Mouse (Mus musculus): Measurements from ENCODE around the gene Bmp5. TPM values are rescaled to one million over a fixed set of nuclear protein-coding genes. Genes with fewer than 3 reads are reported as not detected.
A peak's percentile ranks its signal among the peaks of the same experiment; 100 is the strongest.

Bmp5 gene
- total RNA-seq, 4 experiments from 2014 or later: 1.2 to 1.6 (median 1.4) TPM

DNA sequence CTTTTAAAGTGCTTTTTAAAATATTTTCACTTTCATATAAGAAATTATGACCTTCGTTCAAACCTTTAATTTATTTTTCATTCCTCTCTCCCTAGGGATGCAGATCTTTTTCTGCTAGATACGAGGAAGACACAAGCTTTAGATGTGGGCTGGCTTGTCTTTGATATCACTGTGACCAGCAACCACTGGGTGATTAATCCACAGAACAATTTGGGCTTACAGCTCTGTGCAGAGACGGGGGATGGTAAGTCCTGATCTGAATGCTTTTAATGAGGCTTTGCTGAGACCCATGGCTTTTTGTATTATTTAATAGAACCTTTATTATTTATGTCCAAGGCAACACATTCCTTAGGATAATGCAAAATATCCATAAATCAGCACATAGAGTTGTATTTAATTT is 64.3 kb downstream of the Bmp5 start:
- no peak for DNase-seq (ENCODE audit: low spot score in 2 of 2)

DNA sequence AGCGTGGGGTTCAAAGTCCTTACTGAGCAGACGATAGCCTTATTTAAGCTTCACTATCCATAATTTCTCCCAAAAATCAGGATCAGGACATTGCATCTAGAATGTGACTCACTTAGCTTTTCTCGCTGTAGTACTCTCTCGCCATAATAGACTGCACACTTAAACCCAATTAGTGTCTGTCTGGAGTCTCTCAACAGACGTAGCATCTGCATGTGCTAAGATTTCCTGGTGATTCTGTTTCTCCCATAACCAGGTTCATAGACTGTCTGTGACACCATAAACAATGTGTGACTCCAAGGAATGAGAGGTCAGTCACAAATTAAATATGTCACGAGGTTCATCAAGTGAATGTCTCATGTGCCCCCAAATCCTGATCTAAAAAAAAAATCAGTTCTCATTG is 65.7 kb downstream of the Bmp5 start:
- DNase-seq (ENCODE audit: low spot score in 2 of 2): no peak

DNA sequence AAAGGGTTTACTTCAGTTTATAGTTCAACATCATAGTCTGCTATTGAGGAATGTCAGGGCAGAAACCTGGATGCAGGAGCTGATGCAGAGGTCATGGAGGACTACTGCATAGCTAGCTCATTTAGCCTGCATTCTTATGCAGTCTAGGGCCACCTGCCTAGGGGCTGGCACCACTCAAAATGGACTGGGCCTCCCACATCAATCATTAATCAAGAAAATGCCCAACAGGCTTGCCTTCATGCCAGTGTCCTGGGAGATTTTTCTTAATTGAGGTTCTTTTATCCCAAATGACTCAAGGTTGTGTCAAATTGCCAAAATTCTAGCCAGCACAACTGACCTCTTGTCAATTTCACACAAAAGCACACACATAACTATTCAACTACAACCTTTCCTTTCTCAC is 70.8 kb downstream of the Bmp5 start:
- DNase-seq (ENCODE audit: low spot score in 2 of 2): no peak

DNA sequence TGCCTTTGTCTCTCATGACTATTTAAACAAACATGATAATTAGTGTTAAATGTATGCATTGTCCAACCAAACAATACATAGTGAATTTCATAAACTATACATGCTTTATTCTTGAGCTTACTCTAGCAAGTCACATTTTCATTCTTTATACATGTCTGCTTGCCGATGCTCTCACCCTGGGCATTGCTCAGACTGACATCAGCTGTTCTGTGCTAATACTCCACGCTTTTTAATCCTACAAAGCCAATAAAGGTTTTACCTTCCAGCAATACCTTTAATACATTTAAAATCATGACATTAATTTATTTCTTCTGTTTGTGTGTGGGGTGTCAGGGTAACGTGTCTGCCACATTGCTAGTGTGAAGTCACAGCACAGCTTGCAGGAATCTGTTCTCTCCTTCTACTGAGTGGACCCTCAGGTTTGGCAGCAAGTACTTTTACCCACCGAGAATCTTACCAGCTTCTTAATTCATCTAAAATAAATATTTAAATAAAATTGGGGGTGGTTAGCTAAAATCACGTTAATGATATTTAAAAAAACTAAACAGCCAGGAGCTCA is 75.6 kb downstream of the Bmp5 start:
- no peak for DNase-seq (ENCODE audit: low spot score in 2 of 2)

DNA sequence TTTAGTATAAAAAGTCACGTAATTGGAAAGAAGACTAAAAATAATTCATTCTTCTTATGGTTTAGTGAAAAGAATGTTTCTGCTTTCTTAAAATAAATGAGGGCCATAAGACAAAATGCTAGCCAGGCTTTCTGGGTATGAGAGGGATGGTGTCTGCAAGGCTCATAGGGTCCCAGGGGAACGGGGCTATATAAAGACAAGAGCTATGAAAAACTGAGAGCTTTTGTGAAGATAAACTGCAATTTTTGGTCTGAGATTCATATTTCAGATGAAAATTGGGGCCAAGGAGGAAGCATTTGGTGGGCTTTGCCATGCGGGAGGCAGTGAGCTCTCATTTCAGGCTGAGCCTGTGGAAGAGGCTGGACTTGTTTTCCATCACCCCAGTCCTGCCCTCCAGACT is 83.0 kb downstream of the Bmp5 start:
- DNase-seq (ENCODE audit: low spot score in 2 of 2): no peak

DNA sequence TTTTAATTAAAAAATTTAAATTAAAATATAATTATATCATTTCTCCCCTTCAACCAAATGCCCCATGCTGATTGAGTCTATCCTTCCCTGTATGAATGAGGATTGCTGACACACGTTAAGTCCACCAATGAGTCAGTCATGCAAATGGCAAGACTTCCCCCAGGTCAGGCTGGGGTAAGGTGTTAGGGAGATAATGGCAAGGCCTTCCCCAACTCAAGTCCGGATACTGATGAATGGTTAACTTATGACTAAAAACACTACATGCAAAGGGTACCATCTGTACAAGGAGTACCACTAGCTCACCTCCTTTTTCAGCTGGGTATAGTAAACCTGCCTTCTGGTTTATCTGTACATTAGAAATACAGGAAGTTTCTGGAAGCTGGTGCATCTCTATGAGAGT is 83.8 kb downstream of the Bmp5 start:
- DNase-seq (ENCODE audit: low spot score in 2 of 2): no peak

DNA sequence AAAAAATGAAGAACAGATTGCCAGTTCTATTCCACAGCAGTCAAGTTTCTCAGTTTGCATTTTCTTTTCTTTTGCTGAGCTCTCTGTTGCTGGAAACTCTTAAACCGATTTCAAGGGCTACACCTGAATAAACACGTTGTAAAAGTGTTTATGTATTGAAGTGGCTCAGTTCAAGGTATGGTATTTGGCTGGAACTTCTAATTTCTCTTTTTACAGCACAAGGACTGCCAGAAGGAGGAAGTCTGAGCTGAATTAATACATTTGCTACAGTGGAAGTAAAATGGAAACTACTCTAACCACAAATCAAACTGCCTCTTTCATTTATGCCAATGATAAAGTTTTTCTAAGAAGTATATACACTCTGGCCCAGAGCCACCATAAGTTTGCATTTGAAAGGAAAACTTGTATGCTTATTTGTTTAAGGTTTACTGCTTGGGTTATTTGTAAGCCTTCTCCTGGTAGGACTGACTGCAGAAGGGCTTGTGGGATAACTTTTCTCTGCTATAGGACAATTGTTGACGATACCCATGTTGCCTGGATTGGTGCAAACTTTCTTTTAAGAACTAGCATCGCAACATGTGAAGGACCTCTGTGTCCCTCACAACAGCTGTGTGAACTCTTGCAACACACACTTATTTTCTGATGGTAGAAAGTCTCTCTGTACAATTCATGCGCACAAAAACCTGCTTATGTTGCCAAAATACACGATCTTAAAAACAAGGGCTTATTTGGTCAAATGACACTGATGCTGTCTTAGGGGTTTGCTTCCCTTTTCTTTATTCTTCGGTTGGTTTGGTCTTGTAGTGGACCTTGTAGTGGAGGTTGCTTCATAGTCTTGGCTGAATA is 95.4 kb downstream of the Bmp5 start:
- DNase-seq (ENCODE audit: low spot score in 2 of 2): no peak

DNA sequence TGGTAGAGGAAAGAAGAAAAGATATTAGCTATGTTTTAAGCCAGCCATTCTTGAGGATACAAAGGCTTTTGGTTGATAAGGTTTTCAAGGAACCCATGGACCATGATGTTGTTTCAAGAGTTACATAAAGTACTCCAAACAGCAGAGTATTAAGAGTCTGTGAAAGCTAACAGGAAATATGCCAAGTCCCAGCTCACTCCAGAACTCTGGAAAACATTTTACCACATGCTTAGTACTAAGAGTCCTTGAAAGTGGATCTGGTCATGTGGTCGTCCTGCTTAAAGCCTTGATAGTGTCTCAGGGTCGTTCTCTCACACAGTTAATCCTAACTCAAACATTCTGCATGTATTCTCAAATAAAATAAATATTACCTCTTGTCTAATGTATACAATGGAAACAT is 101.2 kb downstream of the Bmp5 start:
- no peak for DNase-seq (ENCODE audit: low spot score in 2 of 2)

DNA sequence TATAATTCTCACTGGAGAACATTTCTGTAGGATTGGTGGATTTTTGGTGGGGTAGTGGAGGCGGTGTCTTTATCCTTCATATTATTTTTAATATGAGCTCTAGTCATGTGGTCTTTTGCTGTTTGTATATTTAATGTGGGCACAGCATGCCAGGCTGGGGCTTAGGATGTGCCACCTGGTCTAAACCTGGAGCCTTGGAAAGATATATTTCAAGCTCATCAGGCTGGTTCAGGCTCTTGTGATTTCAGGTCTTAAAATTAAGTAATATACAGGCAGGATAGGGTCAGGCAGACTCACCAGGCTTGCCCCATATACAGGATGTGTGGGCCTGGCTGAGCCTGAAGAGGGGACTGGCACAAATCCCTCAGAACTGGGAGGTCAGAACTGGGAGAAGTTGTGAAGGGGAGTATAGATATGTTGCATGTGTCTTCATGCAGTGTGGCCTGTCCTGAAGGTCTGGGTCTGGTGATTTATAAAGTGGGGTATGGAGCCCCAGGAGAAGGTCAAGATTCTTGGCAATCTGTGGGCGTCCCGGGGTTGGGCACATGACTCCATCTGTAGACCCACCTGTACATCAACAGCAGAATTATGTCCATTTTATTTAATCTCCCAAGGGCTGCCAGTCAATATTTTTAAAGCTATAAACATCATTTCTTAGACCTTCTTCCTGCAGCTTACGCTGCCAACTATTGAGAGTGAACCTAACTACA is 108.5 kb downstream of the Bmp5 start:
- no peak for DNase-seq (ENCODE audit: low spot score in 2 of 2)

DNA sequence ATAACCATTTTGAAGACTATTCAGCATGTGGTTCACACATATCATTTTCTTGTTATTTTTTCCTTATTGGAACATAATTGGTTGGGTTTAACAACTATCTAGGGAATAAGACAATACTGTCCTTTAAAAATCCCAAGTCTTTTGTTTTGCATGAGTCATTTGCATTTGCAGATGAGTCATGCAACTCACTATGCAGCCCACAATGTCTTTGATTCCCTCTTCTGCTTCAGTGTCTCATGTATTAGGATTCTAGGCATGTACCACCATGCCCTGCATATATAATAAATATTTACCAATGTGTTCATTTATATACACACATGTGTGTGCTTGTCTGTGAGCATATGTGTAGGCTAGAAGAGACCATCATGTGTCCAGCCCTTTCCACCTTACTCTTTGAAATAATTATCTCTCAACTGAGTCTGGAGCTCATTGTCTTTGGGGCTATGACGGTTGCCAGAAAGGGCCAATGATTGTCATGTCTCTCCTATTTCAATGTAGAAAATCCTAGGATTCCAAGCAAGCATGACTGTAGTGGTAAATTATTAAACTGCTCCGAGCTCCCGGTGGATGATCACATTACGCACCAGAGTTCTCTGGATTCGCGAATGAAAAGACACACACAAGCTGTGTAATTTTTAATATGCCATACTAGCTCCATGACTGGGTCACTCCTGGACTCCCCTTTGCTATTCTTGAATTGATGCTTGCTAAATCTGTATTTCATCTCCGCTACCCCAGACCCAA is 111.8 kb downstream of the Bmp5 start:
- DNase-seq (ENCODE audit: low spot score in 2 of 2): no peak

DNA sequence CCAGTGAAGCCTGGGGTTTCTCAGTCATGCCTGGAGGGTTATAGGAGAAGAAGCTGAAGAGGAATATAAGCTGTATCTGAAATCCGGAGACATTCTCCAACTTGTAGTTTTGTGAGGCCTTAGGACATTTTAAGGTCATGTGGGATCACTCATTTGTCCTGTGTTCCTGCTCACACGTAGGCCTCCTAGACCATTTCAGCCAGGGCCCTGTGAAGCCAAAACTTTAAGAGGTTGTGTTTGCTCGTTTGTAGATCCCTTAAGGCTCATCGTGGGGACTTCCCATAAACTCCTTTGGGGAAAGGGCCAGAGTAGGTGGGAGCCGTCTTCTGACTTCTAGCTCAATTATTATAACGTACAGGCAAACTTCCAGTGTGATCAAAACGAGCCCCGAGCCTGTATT is 121.8 kb downstream of the Bmp5 start:
- DNase-seq (ENCODE audit: low spot score in 2 of 2): no peak

DNA sequence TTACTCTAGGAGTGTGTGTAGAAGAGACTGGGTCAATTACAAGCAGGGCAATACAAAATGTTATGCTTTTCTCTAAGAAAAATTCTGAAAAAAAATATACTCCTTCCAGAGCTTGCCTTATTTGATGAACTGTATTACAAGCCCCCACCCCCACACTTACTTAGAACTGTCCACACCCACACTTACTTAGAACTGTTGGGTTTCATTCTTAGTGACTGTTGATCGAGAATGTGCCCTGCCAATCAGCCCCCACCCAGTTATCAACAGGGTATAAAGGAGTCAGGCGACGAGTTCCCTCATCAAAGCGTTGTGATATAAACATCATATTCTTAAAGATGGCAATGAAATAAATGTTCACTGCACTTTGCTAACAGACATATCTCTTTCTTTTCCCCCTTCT is 122.9 kb downstream of the Bmp5 start:
- no peak for DNase-seq (ENCODE audit: low spot score in 2 of 2)

DNA sequence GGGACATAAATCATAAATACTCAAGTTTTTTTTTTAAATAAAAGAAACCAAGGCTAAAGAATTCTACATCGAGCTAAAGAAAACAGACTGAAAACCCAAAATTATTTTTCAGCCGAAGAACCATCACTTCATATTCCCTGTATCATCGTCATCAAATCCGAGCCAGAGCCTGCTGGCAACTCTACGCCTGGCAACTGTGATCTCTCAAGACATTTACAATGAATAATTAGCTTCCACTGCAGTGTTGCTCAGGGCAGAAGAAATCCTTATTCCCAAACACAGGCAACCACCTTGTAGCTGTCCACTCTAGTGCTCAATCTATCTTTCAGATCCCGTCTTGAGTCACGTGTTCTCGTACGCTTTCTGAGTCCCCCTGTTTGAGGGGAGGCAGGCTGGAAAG is 126.1 kb downstream of the Bmp5 start:
- no peak for DNase-seq (ENCODE audit: low spot score in 2 of 2)

DNA sequence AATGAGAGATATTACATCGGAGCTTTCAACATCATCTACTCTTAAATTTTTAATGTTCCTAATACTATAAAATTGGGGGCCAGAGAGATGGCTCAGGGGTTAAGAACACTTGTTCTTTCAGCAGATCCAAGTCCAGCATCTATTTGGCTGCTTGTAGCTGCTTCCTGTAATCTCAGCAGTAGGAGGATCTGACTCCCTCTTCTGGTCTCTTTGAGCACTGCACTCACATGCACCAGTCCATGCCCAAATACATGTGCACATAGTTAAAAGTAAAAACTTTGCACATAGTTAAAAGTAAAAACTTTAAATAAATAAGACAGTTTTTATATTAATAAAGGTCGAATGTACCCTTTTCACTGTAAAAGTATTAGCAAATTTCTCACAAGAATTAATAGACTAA is 130.3 kb downstream of the Bmp5 start:
- DNase-seq (ENCODE audit: low spot score in 2 of 2): peak in 1 of 2 experiments; percentile 3

DNA sequence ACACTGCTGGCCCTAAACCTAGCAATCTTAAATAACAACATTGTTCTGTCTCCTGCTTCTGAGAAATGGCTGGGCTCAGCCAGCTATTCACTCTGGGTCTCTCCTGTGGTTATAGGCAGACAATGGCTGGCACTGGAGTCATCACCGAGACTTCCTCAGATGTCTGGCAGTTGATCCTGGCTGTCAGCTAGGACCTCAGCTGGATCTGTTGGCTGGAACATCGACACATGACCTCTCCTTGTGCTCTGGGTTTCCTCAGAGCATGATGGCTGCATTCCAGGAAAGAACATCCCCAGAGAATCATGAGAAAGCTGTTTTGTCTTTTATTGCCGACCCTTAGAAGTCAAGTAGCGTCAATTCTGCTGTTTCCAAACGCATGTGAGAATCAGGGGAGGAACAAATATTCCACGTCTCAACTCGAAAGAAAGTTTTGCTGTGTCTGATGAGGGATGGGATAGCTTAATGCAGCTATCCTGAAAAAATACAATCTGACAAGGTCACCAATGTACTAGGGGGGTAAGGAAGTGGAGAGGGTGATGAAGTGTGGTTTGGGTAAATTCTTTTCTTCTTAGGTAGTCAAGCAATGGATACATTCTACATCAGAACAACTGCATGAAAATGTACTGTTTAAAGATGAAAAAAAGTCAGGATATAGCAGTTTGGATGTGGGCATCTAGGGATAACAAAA is 135.1 kb downstream of the Bmp5 start:
- DNase-seq (ENCODE audit: low spot score in 2 of 2): peak in 1 of 2 experiments; percentile 3

DNA sequence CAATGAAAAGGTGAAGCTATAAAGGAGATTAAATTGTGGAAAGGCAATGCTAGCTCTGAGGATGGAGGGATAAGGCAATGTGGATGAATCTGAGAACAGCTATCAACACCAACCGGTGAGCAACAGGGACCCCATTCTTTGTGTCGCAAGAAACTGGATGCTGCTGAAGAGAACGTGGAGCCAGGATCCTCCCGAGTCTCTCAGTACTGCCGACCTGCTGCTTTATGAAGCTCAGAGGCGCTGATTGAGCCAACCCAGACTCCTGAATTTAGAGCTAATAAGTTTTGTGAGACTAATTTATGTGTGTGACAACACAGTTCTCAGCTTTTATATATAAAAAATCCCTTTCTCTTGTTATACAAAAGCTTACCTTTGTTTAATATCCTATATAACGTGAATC is 136.4 kb downstream of the Bmp5 start:
- DNase-seq (ENCODE audit: low spot score in 2 of 2): no peak

DNA sequence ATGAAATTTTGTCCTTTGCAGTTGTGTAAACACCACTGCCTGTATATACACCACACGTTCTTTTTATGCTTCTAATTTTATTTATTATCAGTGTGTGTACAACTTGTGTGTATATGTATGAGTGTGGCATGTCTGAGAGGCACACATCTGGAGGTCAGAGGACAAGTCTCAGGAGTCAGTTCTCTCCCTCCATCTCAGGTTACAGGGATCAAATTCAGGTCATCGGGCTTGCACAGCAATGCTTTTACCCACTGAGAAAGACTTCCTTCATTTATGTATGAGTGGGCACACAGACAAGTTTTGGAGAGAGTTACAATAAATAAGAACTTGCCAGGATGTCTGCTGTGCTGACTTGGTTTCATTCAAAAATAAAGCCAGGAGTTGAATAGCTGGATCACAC is 140.9 kb downstream of the Bmp5 start:
- DNase-seq (ENCODE audit: low spot score in 2 of 2): no peak

DNA sequence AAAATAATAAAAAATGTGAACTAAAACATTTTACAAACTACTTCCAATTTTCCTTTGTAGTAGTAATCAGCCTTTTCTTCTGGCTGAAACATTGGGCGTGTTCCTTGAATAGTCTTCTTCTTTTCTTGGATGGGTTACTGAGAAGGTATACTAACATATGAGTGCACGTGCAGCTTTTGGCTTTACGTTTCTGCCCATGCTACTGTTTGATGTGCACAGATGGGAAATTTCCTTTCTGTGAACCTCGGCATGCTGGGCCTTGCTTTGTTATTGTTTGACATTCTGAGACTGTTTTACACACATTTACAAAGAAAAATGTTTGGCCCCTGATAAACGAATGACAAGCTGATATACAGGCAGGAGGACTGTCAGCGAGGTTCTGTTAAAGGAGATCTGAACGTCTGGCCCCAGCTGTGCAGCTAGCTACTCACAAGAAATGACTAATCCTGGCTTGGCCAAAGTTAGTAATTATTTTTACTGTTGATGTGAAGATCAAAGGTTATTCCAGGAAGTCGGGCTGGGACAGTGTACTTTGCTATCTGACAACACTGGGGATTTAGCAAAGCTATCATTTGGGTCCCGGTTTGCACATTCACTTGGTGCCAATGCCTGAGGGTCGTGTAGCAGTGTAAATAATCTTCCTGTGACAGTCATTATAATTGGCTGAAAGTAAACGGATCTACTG is 152.2 kb downstream of the Bmp5 start:
- no peak for DNase-seq (ENCODE audit: low spot score in 2 of 2)

DNA sequence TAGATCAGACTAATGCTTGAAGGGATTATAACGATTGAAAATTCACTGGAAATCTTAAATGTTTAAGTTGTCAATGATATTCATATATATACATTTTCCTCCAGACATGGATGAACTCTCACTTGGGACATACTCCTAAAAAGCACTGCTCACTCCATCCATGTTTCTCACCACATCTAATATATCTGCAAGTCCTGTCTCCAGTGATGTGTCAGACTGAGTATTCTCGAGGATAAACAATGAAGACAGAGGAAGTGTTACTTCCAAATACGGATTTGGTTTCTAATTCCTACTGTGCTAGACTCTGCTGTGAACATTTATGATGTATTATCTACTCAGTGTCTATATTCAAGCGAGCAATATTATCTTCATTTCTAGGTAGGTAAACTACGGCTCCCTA is 152.9 kb downstream of the Bmp5 start:
- DNase-seq (ENCODE audit: low spot score in 2 of 2): no peak

DNA sequence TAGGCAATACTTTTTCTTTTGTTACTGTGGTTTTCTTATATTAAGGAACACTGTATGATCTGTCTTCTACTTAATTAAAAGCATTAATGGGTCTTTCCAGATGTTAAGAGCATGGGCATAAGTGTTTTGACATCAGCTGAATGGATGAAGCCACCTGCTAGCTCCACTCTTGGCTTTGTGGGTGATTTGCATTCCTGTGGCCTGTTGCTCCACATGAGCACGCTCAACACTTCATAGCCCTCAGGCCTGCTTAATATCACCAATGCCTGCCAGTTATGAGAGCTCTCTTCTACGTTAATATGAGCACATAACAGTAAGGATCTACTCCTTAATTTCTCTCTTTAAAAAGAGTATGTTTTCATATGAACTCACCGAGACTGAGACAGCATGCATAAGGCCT is 169.5 kb downstream of the Bmp5 start:
- no peak for DNase-seq (ENCODE audit: low spot score in 2 of 2)

Data from layer of hippocampus, adult 8-10 months (tissue).